Mouse (Mus musculus): Measurements from ENCODE around the gene Acox1.
A peak's percentile ranks its signal among the peaks of the same experiment; 100 is the strongest.

The Acox1 gene

DNA sequence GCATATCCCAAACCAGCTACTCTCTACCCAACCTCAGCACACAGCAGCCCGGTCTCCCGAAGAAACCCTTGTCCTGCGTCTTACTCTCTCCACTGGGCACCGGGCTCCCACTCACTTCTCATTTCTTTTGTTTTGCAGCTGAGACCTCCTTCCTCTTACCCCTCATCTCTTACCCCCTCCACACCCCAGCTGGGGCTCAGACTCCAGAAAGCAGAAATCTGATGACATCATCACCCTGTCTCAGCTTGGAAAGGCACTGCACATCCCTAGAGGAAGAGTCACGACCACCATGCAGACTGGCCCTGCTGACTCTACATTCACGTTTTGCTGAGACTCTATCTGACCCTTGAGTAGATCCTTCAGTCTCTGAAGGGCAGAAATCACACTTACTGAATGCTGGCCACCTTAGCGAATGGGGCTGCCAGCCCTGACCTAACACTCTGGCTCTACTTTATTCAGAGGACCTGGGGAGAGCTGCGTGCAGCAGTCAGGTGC lies 68.8 kb downstream of the Acox1 start:
- no peak for DNase-seq (ENCODE audit: low spot score)

DNA sequence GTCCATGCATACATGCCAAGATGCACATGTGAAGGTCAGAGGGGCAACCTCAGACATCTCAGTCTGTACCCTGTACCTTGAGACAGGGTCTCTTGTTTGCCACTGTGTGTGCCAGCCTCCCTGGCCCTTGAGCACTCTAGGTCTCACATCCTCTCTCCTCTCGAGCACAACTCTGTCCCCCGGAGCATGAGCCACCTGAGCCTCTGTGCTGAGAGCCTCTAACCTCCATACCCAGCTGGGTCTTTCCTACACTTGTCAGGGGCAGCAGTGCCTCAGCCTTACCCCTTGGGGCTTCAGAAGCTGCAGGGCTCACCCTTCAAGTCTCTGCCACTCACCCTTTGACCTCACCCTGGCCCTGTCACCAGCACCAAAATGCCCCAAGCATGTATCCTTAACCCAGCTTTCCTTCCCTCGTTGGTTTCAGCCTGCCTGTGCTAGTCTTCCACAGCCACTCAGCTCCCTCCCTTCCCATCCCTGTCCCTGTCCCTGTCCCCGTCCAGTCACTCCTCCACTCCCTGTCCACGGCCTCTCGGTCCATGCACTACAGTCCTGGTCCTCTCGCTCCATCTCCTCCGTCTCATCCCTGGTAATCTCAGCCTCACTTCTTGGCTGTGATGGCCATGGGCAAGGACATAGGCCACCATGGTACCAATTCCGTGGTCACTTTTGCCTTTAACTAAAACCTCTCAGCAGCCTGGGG lies 69.6 kb downstream of the Acox1 start:
- no peak for DNase-seq (ENCODE audit: low spot score)

DNA sequence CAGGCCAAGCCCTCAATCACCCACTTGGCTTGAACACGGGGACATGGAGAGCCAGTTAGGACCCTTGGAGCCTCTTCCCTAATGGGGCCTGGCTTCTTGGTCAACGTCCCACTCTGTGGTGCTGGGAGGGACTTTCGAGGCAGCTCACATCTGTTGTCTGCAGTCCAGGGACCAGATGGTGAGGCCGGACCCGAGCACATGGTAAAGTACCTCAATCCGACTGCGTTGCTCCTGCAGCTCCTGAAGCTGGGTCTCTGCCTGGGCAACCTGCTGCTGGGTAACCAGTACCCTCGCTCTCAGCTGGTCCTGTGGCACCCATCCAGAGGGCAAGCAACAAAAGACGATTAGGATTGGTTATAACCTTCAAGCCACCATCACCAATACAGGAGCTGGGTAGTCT lies 70.9 kb downstream of the Acox1 start:
- no peak for DNase-seq (ENCODE audit: low spot score)

DNA sequence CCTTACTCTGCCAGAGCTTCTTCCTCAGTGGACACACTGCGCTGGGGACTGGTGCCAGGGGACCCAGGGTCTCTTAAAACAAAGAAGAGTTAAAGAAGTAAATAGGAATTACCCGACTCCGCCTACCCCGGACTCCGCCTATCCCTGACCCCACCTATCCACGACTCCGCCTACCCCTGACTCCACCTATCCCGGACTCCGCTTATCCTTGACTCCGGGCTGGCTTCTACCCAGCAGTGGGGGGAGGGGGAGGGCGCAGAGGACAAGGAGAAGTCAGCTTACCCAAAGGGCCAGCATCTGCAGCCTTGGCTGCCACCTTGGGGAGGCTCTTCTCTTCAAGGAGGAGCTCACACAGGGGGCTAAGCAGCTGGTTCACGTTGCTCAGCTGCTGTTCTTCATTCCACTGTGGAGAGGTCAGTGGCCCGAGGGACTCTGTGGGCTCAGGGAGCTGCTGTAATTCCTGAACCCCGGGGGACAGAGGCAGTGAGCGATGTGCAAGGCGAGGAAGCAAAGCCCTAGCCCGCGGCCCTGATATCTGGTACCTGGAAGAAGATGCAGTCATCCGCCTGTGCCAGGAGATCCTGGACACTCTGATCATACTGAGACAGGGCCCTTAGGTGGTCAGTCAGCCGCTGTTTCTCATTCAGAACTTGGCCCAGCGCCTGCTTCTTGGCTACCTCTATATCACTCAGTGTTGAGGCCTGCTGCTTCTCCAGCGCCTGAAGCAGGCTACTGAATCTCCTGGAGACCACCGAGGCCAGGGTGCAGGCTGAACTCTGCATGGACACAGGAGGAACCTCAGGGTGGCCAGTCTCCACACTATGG lies 71.5 kb downstream of the Acox1 start, which contains the start of gene Trim47:
Gene Trim47, minus strand, starts transcription at position 55 of the 825 bp plus-strand sequence.
- DNase-seq (ENCODE audit: low spot score), result peak; percentile 73

DNA sequence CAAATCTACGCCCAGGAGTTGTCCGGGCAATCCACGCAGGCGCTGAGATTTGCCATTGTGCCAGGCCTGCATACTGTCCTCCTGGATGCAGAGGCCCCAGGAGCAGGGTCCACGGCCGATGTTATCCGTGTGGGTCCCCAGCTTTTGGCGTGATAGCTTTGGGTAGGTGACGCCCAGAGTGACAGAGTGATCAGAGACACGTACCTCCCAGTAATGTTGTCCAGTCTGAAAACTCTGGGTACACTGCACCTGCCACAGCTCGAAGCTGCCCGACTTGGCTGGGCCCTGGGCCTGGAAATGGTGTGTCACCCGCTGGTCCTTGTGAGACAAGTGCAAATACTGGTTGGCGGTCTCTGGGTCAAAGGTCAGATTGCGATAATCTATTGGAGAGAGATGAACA lies 72.6 kb downstream of the Acox1 start:
- no peak for DNase-seq (ENCODE audit: low spot score)

Measured in yolk sac, embryonic 10.5 days (tissue).